Mouse (Mus musculus) heart, postnatal 0 days (tissue): Measurements from ENCODE around the gene Rnf20.

ENCODE experiments used
- CTCF ChIP-seq: IDR thresholded peaks from 2 replicates; pipeline ENCODE4 v1.5.1; 2016; ENCODE audit warnings: antibody characterized with exemption, control low read depth, low read depth
- EP300 ChIP-seq: IDR thresholded peaks from 2 replicates; pipeline ENCODE4 v1.6.1; 2016; ENCODE audit warnings: antibody characterized with exemption, low read depth

GRCm38 (mm10) chr4:49639913-49640312, 8.1 kb downstream of the Rnf20 start:
- TF ChIP-seq CTCF (no peak), EP300 (no peak)
